ENCODE assay signal across 20 mouse cellular contexts in genomic region chr2:146281346-146281745, GRCm38 (mm10). TPM values are rescaled to one million over a fixed set of nuclear protein-coding genes. Genes with fewer than 3 reads are reported as not detected.
DNase-seq lines count a peak whose midpoint lies in the region; ATAC-seq lines count a peak whose summit lies in the region.
"Had no signal": no experiment of that assay in that cellular context is flagged by ENCODE, and none has a peak within 500 bp of the region (broad histone marks: within the 10 kb centered on the region; RNA-seq: fewer than 3 reads in every experiment).

No protein-coding gene starts in this region.

- no peaks in the 10 kb centered on the region for H3K36me3 ChIP-seq in neural tube, embryonic 13.5 days
- H3K36me3 ChIP-seq in forebrain, embryonic 16.5 days (ENCODE audit: control insufficient read depth, insufficient read depth) = no peaks in the 10 kb centered on the region
- no peaks in the 10 kb centered on the region for H3K36me3 ChIP-seq in liver, embryonic 13.5 days
- H3K36me3 ChIP-seq: embryonic facial prominence, embryonic 15.5 days had no signal

- 0 out of 2 replicates have a peak overlapping the region, but pooled peaks have one; percentile 38 for H3K27ac ChIP-seq in neural tube, embryonic 13.5 days (replicated peaks)
- peak overlapping the region; percentile 92 for H3K27ac ChIP-seq in forebrain, embryonic 16.5 days (ENCODE audit: low read length)
- no peak overlapping the region for H3K27ac ChIP-seq in liver, embryonic 13.5 days
- H3K27ac ChIP-seq: embryonic facial prominence, embryonic 15.5 days had no signal

- H3K4me3 ChIP-seq in neural tube, embryonic 13.5 days = no peak overlapping the region
- H3K4me3 ChIP-seq in forebrain, embryonic 16.5 days (replicated peaks; ENCODE audit: low read length) = no peak overlapping the region
- H3K4me3 ChIP-seq in liver, embryonic 13.5 days (replicated peaks) = no peak overlapping the region
- H3K4me3 ChIP-seq: embryonic facial prominence, embryonic 15.5 days; megakaryocyte, embryonic 14.5 days had no signal

- H3K9ac ChIP-seq in neural tube, embryonic 13.5 days = no peak overlapping the region
- H3K9ac ChIP-seq in forebrain, embryonic 16.5 days (replicated peaks; ENCODE audit: low read depth, low read length) = no peak overlapping the region
- H3K9ac ChIP-seq in liver, embryonic 13.5 days = no peak overlapping the region
- H3K9ac ChIP-seq: embryonic facial prominence, embryonic 15.5 days had no signal

- no peak for DNase-seq in neural tube, embryonic 10.5 days (ENCODE audit: extremely low spot score, low spot score)
- DNase-seq in liver, embryonic 13.5 days = peak; percentile 5
- DNase-seq in right cerebral cortex, postnatal 10 days (ENCODE audit: low spot score in 2 of 2) = no peak
- DNase-seq in frontal cortex, postnatal 25 days (ENCODE audit: low spot score in 2 of 2) = no peak
- no peak for DNase-seq in gastrocnemius, adult 8-10 months (ENCODE audit: low spot score in 2 of 2)
- DNase-seq: adrenal gland, postnatal 36 days; cerebellum, postnatal 14 days; embryo, embryonic 11 days; gastrocnemius, postnatal 14 days; layer of hippocampus, postnatal 36 days; lung, postnatal 10 days; thymus, adult 2 months had no signal

- 37% methylated on average over 6 of the region's 6 CpGs for WGBS in neural tube, embryonic 13.5 days
- WGBS in forebrain, embryonic 16.5 days = 42% methylated on average over 6 of the region's 6 CpGs
- 40% methylated on average over 6 of the region's 6 CpGs for WGBS in liver, embryonic 13.5 days (ENCODE audit: insufficient replicate concordance)

- no peak for ATAC-seq in neural tube, embryonic 13.5 days (ENCODE audit: low read depth)
- ATAC-seq in forebrain, embryonic 16.5 days = no peak
- ATAC-seq in liver, embryonic 13.5 days (ENCODE audit: low read depth) = peak; percentile 57

- peaks cover 30% of the 10 kb centered on the region for H3K4me1 ChIP-seq in neural tube, embryonic 13.5 days (replicated peaks)
- peaks cover 31% of the 10 kb centered on the region for H3K4me1 ChIP-seq in forebrain, embryonic 16.5 days (replicated peaks; ENCODE audit: control insufficient read depth, insufficient read depth, low read length)
- peaks cover 15% of the 10 kb centered on the region for H3K4me1 ChIP-seq in liver, embryonic 13.5 days (replicated peaks)

- no peaks in the 10 kb centered on the region for H3K9me3 ChIP-seq in neural tube, embryonic 13.5 days
- H3K9me3 ChIP-seq in forebrain, embryonic 16.5 days (ENCODE audit: control insufficient read depth, low read length) = no peaks in the 10 kb centered on the region
- H3K9me3 ChIP-seq in liver, embryonic 13.5 days (replicated peaks) = no peaks in the 10 kb centered on the region
- H3K9me3 ChIP-seq: embryonic facial prominence, embryonic 15.5 days; megakaryocyte, embryonic 14.5 days had no signal

- H3K27me3 ChIP-seq in neural tube, embryonic 13.5 days = peaks cover 2% of the 10 kb centered on the region; the same call in 1 of the 2 replicates
- no peaks in the 10 kb centered on the region for H3K27me3 ChIP-seq in forebrain, embryonic 16.5 days (replicated peaks; ENCODE audit: control insufficient read depth, insufficient read depth, low read length)
- H3K27me3 ChIP-seq in liver, embryonic 13.5 days = no peaks in the 10 kb centered on the region
- H3K27me3 ChIP-seq: embryonic facial prominence, embryonic 15.5 days; megakaryocyte, embryonic 14.5 days had no signal

- H3K4me2 ChIP-seq in neural tube, embryonic 13.5 days = no peak overlapping the region
- no peak overlapping the region for H3K4me2 ChIP-seq in forebrain, embryonic 16.5 days (ENCODE audit: low read length)
- no peak overlapping the region for H3K4me2 ChIP-seq in liver, embryonic 13.5 days
- H3K4me2 ChIP-seq: embryonic facial prominence, embryonic 15.5 days had no signal

RNA-seq across cellular contexts. Expression of gene Insm1, which starts 59.6 kb away (rescaled TPM):
- polyA plus RNA-seq in neural tube, embryonic 13.5 days (2015; fragmentation: Nextera tagmentation; extraction: Ambion mirVana) = 2.2 and 2.6 TPM in 2 replicates
- polyA plus RNA-seq in forebrain, embryonic 16.5 days (2015; fragmentation: Nextera tagmentation; extraction: Ambion mirVana) = 9.1 and 11.8 TPM in 2 replicates
- not detected in 2 replicates for polyA plus RNA-seq in liver, embryonic 13.5 days (2015; fragmentation: Nextera tagmentation; extraction: Ambion mirVana)
- total RNA-seq in gastrocnemius, adult 8-10 months (2022) = not detected
- total RNA-seq: gastrocnemius, postnatal 14 days; heart, adult 8-10 months; liver, adult 2 months had no signal
- polyA plus RNA-seq: heart, postnatal 0 days; kidney, embryonic 14.5 days had no signal
